Mouse (Mus musculus) megakaryocyte-erythroid progenitor cell, adult 5-6 weeks (primary cell): Measurements from ENCODE around the gene Gm20671. TPM values are rescaled to one million over a fixed set of nuclear protein-coding genes. Genes with fewer than 3 reads are reported as not detected.
"Not testable (repeated sequence)": the region's sequence is repeated elsewhere in the genome, so short reads cannot be mapped to it uniquely, and the experiment has no call there.

Experiments
- ATAC-seq: replicated peaks from 2 replicates; pipeline ENCODE4 v1.8.0; 2016; ENCODE audit warnings: mild to moderate bottlenecking, inconsistent platforms; ENCODE audit not compliant: severe bottlenecking, poor library complexity, low FRiP score, low TSS enrichment
- total RNA-seq, 2 experiments: library from RNA; stranded (forward) in 1 of 2; stranded (reverse) in 1 of 2; fragments of 200-1000, 215-1000 nt in 1 of 2; fragments of >200 nt in 1 of 2; fragmentation: Nextera tagmentation in 1 of 2; gene quantifications; 2 replicates each; pipeline ENCODE4 v1.2.3; 2014 to 2017

The Gm20671 gene
- total RNA-seq, 2 experiments from 2014 or later = 4.5 TPM; not detected in 1

DNA sequence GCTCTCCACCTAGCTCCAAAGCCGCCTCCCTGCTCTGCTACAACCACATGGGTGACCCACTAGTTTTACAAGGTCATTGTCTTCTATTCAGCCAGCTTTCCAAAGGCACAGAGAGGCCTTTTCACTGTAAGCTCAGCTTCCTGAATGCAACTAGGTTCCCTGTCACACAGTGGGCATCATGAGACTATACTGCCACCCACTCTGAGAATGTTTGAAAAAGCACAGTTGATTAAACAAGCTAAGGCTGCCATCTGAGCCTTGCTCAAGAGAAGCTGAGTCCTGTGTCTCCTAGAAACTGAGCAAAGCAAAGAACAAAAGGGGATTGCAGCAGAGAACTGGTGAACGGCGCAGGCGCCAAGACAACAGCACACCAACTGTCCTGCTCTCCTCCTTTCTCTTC is 85.5 kb downstream of the Gm20671 start:
- ATAC-seq = peak; percentile 39

GRCm38 (mm10) chr5:32740850-32741249 is 86.1 kb downstream of the Gm20671 start:
- not testable (repeated sequence) for ATAC-seq

DNA sequence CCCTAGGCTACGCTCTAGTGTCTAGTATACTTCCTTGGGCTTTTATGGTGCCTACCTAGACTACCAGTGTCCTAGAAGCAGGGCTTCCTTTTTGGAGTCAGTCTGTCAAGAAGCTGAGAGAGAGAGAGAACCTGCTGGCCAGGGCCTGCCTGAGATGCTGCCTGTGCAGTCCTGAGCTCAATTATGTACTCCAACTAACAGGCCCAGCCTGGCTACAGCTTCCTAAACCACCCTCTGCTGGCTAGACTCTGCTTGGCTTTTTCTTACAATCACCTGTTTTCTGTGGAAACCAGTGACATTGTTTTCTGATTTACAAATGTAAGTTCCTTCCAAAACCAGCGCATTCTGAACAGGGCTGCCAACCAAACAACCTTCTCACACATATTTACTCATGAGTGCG is 86.8 kb downstream of the Gm20671 start:
- ATAC-seq = no peak

GRCm38 (mm10) chr5:32736770-32737169 is 90.1 kb downstream of the Gm20671 start:
- peak; percentile 25 for ATAC-seq

- ATAC-seq = no peak
Measured at GRCm38 (mm10) chr5:32735779-32736178, 91.1 kb downstream of the Gm20671 start.

- ATAC-seq = peak; percentile 59
Measured at GRCm38 (mm10) chr5:32733892-32734291, 93.0 kb downstream of the Gm20671 start.

GRCm38 (mm10) chr5:32728851-32729250 is 98.1 kb downstream of the Gm20671 start:
- no peak for ATAC-seq

DNA sequence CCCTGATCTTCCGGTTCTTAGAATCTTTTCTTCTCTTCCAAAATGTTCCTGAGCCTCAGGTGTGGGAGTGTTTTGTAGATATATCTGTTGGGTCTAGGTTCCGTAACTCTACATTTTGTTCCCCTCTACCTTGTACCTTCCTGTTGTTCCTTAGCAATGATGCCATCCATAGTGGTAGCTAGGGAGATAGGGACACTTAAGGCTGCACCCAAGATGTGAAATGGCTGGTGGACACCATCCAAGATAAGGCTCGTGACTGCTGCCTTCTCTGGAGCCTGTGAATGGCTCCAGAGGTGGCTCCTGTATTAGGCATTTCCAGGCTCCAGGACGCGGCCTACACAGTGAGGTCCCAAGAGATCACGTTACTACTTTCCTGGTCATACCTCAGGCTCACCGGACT is 98.6 kb downstream of the Gm20671 start:
- ATAC-seq = peak; percentile 77

DNA sequence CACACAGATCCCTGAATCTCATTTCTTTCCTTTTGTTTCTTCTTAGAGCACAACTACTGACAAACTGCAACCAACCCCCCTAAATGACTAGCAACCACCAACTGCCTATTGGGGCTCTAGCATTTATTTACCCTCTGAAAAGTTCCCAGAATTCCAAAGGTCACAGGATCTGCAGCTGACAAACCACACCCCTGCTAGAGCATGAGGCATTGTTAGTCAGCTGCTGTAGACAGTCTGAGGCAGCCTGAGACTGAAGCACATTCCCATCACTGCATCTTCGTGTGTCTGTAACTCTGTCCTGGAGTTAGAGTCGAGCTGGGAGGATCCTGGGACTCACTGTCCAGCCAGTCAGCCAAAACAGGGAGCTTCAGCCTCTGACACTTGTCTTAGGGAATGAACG is 101.5 kb downstream of the Gm20671 start:
- not testable (repeated sequence) for ATAC-seq

DNA sequence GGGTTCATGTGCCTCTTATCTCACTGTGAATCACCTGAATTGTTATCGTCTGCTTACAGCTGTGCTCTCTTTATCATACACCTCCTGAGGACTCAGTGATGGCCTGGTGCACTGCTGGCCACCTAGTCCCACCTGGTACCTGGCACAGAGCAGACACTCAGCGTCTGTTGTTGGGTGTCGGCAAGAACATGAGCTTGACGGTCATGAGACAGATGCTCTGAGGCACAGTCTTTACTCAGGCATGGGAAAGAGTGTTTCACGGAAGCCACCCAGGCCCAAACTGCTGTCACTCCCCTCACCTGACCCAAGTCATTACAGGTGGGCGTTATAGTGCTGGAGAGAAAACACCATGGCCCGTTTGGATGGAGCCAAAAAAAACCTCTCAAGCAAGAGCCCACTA is 102.9 kb downstream of the Gm20671 start:
- ATAC-seq = 0 out of 2 replicates have a peak, but pooled peaks have one; percentile 35

DNA sequence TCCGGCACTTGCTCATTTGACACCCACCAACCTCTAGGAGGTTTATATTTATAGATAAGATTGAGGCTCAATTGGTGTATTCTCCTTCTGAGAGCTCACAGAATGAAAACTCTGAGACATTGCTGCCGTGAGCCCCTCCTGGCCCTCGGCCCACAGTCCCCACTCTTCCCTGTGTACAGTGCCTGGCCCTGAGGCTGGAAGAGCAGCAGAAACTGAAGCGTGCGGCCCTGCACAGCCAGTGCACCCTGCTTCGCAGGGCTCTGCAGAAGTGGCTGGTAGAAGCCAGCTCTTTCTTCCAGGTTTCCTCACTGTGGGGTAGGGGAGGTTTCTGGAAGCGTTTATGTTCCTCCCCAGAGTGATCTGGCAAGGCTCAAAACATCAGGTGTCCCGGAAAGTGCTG is 104.2 kb downstream of the Gm20671 start:
- peak; percentile 69 for ATAC-seq

DNA sequence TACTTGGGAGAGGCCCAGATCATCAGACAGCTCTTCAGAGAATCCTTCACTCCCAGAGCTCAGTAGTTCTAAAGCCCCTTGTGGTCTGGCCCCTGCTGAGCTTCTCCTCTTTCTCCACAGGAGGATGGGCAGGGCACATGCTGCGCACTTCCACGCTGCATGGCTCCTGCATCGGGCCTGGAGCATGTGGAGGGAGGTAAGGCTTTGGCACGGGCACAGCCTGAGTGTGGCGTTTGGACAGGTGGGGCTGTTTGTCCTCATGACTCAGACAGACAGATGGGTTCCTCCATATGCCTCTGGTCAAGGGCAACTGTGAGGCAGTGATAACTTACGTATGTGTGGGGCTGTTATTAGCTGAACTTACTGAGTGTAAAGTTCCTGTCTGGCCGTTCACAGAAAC is 104.6 kb downstream of the Gm20671 start:
- peak; percentile 35; the same call in 1 of the 2 replicates for ATAC-seq

DNA sequence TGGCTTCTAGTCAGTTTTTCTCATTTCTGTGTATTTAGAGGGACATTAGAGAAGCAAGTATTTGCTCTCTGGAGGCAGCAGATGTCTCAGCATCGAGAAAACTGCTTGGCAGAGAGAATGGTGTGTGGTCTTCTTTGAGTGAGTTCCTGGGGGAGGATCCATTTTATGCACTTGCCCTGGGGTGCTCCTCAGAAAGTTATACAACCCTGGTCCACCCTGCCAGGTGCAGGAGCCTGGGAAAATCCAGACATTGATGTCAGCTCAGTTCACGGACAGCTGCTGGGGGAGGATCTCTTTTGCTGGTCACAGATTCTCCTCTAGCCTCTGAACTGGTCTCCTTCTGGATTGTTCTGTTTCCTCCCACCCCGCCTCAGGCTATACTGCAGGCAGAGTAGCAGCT is 105.6 kb downstream of the Gm20671 start:
- no peak for ATAC-seq

DNA sequence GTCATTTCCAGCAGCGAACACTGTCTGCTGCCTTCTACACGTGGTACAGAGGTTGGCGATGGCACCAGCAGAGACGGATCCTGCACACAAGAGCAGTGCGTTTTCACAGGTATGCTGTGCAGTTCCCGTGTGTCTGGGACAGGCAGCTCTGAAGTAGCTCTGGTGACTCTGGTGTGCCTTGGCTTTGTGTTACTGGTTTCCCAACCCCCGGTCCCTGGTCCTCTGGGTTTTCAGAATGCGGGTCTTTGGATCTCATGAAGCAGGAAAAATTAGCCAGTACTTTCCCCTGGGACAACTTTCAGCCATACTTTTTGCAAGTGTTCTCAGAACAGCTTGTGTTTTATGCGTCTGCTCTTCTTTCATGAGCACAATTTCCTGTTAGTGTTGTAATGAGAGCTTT is 106.5 kb downstream of the Gm20671 start:
- ATAC-seq = no peak

DNA sequence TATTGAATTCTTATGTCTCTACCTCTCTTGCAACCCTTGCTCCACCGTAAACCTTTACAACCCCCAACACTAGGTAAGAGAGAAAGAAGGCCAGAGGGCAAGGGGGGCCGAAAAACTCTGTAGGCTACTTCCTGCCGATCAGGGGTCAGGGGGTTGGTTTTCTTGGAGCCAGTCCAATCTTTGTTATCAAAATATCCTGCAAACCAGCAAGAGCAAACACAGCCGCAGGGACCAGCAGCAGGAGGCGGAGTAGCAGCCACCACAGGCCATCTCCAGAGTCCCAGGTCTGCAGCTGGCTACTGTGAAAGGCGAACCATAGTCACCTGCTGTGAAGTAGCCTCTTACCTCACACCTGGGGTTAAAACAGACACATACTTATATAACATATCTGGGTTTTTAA is 108.0 kb downstream of the Gm20671 start:
- no peak for ATAC-seq

DNA sequence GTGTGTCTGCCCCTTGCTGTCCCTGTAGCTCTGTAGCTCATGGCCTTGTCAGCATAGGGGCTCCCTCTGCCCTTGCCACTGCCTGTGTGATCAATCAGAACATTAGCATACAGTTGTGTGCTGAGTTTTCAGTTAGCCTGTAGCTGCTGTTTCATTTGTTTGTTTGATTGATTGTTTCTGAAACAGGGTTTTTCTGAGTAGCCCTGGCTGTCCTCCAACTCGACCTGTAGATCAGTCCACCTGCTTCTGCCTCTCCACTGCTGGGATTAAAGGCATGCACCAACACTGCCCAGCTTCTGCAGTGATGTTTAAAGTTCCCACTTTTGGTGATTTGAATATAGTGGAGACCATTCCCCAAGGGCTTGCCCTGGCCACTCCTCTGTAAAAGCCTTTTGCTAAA is 109.2 kb downstream of the Gm20671 start:
- ATAC-seq = no peak

- ATAC-seq = peak; percentile 91
Measured at GRCm38 (mm10) chr5:32713703-32714467, 113.0 kb downstream of the Gm20671 start.

GRCm38 (mm10) chr5:32713042-32713702 is 113.7 kb downstream of the Gm20671 start:
- ATAC-seq = peak; percentile 25

GRCm38 (mm10) chr5:32712221-32713041 is 114.5 kb downstream of the Gm20671 start:
- ATAC-seq = peak; percentile 9; the same call in 1 of the 2 replicates

DNA sequence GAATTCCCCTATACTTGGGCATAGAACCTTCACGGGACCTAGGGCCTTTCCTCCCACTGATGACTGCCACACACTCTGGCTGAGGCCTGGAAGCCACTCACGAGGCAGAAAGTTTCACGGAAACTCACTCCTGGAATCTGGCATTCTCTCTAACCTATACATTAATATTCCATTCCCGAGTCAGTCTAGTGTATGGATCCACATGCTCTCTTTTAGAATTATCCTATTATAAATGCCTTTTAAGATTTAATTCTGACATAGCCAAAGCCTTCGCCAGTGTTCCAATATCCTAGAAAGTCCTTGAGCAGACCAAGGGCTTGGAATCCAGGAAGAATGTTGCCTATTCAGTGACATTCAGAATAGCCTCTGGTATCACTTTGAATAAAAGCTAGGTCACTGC is 115.4 kb downstream of the Gm20671 start:
- no peak for ATAC-seq
